Mouse (Mus musculus): ENCODE measurements around the gene Hist1h2bm. TPM values are rescaled to one million over a fixed set of nuclear protein-coding genes. Genes with fewer than 3 reads are reported as not detected.
A peak's percentile ranks its signal among the peaks of the same experiment; 100 is the strongest.
"Not testable (repeated sequence)": the region's sequence is repeated elsewhere in the genome, so short reads cannot be mapped to it uniquely, and the experiment has no call there.

Gene Hist1h2bm
- polyA plus RNA-seq, 1 experiment from 2014 or later, result 8.0 TPM

GRCm38 (mm10) chr13:21718381-21719080, 3.3 kb upstream of the Hist1h2bm start:
- H3K36me3 ChIP-seq (ENCODE audit: insufficient read depth), result no peaks in the 10 kb centered on the region
- H3K27me3 ChIP-seq (ENCODE audit: insufficient read depth, low read length), result no peaks in the 10 kb centered on the region
- DNase-seq, result peak; percentile 57
- H3K9ac ChIP-seq, result peak overlapping the region; percentile 80
- peak overlapping the region; percentile 83 for H3K4me2 ChIP-seq
- peaks cover 8% of the 10 kb centered on the region for H3K4me1 ChIP-seq (ENCODE audit: insufficient read depth)
- no peaks in the 10 kb centered on the region for H3K9me3 ChIP-seq (ENCODE audit: low read depth, low read length)
- H3K4me3 ChIP-seq (ENCODE audit: low read depth, low read length), result peak overlapping the region; percentile 47
- no peak for ATAC-seq (ENCODE audit: insufficient read depth)
- no peak for TF ChIP-seq CTCF (IDR thresholded peaks at IDR 0.05; ENCODE audit: low read depth)
- H3K27ac ChIP-seq (ENCODE audit: low read depth), result peak overlapping the region; percentile 96
- WGBS, result 46% methylated on average over 4 of the region's 4 CpGs

- H3K9me3 ChIP-seq (ENCODE audit: low read depth, low read length); H3K27me3 ChIP-seq (ENCODE audit: insufficient read depth, low read length); H3K4me1 ChIP-seq (ENCODE audit: insufficient read depth); H3K36me3 ChIP-seq (ENCODE audit: insufficient read depth): not testable (repeated sequence)
- peak overlapping the region; percentile 92 for H3K27ac ChIP-seq (ENCODE audit: low read depth)
- peak; percentile 56 for DNase-seq
- peak overlapping the region; percentile 56 for H3K9ac ChIP-seq
- under 1% methylated on average over 21 of the region's 44 CpGs for WGBS
- peak overlapping the region; percentile 69 for H3K4me2 ChIP-seq
- ATAC-seq (ENCODE audit: insufficient read depth), result peak; percentile 33
- peak overlapping the region; percentile 34 for H3K4me3 ChIP-seq (ENCODE audit: low read depth, low read length)
Measured at GRCm38 (mm10) chr13:21721107-21721756, 612 bp upstream of the Hist1h2bm start.

GRCm38 (mm10) chr13:21722373-21722925, 605 bp downstream of the Hist1h2bm start:
- DNase-seq (peak; percentile 80), ATAC-seq (ENCODE audit: insufficient read depth) (peak; percentile 32)
- Histone ChIP-seq H3K4me2 (peak overlapping the region; percentile 69), H3K27ac (ENCODE audit: low read depth) (peak overlapping the region; percentile 92), H3K4me1 (ENCODE audit: insufficient read depth) (peaks cover 8% of the 10 kb centered on the region), H3K4me3 (ENCODE audit: low read depth, low read length) (peak overlapping the region; percentile 29), H3K27me3 (ENCODE audit: insufficient read depth, low read length) (no peaks in the 10 kb centered on the region), H3K9me3 (ENCODE audit: low read depth, low read length) (no peaks in the 10 kb centered on the region), H3K36me3 (ENCODE audit: insufficient read depth) (no peaks in the 10 kb centered on the region), H3K9ac (peak overlapping the region; percentile 55)
- TF ChIP-seq CTCF (IDR thresholded peaks at IDR 0.05; ENCODE audit: low read depth), result no peak
- 2% methylated on average over 11 of the region's 11 CpGs for WGBS

GRCm38 (mm10) chr13:21722993-21723836, 1.4 kb downstream of the Hist1h2bm start:
- Histone ChIP-seq H3K36me3 (ENCODE audit: insufficient read depth) (no peaks in the 10 kb centered on the region), H3K4me2 (peak overlapping the region; percentile 69), H3K27me3 (ENCODE audit: insufficient read depth, low read length) (no peaks in the 10 kb centered on the region), H3K4me3 (ENCODE audit: low read depth, low read length) (peak overlapping the region; percentile 29; the same call in 1 of the 2 replicates), H3K4me1 (ENCODE audit: insufficient read depth) (peaks cover 8% of the 10 kb centered on the region), H3K27ac (ENCODE audit: low read depth) (peak overlapping the region; percentile 92), H3K9ac (peak overlapping the region; percentile 55; the same call in 1 of the 2 replicates), H3K9me3 (ENCODE audit: low read depth, low read length) (no peaks in the 10 kb centered on the region)
- 28% methylated on average over 5 of the region's 5 CpGs for WGBS
- ATAC-seq (ENCODE audit: insufficient read depth) (no peak), DNase-seq (peak; percentile 31)
- no peak for TF ChIP-seq CTCF (IDR thresholded peaks at IDR 0.05; ENCODE audit: low read depth)

- no peak overlapping the region for H3K9ac ChIP-seq
- no peaks in the 10 kb centered on the region for H3K27me3 ChIP-seq (ENCODE audit: insufficient read depth, low read length)
- DNase-seq, result no peak
- no peak overlapping the region for H3K27ac ChIP-seq (ENCODE audit: low read depth)
- ATAC-seq (ENCODE audit: insufficient read depth), result no peak
- no peak overlapping the region for H3K4me3 ChIP-seq (ENCODE audit: low read depth, low read length)
- 40% methylated on average over 11 of the region's 11 CpGs for WGBS
- no peak for TF ChIP-seq CTCF (IDR thresholded peaks at IDR 0.05; ENCODE audit: low read depth)
- no peaks in the 10 kb centered on the region for H3K36me3 ChIP-seq (ENCODE audit: insufficient read depth)
- H3K4me2 ChIP-seq, result no peak overlapping the region
- no peaks in the 10 kb centered on the region for H3K9me3 ChIP-seq (ENCODE audit: low read depth, low read length)
- no peaks in the 10 kb centered on the region for H3K4me1 ChIP-seq (ENCODE audit: insufficient read depth)
Measured at GRCm38 (mm10) chr13:21727948-21728572, 6.2 kb downstream of the Hist1h2bm start.

GRCm38 (mm10) chr13:21729544-21729943, 7.7 kb downstream of the Hist1h2bm start:
- Histone ChIP-seq H3K4me3 (ENCODE audit: low read depth, low read length) (no peak overlapping the region), H3K9me3 (ENCODE audit: low read depth, low read length) (no peaks in the 10 kb centered on the region), H3K9ac (no peak overlapping the region), H3K4me1 (ENCODE audit: insufficient read depth) (no peaks in the 10 kb centered on the region), H3K27ac (ENCODE audit: low read depth) (no peak overlapping the region), H3K36me3 (ENCODE audit: insufficient read depth) (no peaks in the 10 kb centered on the region), H3K27me3 (ENCODE audit: insufficient read depth, low read length) (no peaks in the 10 kb centered on the region), H3K4me2 (no peak overlapping the region)
- TF ChIP-seq CTCF (IDR thresholded peaks at IDR 0.05; ENCODE audit: low read depth), result no peak
- ATAC-seq (ENCODE audit: insufficient read depth) (no peak), DNase-seq (no peak)
- WGBS, result 41% methylated on average over 1 of the region's 1 CpGs
